Mouse (Mus musculus): ENCODE data around the gene Pomp.

DNA sequence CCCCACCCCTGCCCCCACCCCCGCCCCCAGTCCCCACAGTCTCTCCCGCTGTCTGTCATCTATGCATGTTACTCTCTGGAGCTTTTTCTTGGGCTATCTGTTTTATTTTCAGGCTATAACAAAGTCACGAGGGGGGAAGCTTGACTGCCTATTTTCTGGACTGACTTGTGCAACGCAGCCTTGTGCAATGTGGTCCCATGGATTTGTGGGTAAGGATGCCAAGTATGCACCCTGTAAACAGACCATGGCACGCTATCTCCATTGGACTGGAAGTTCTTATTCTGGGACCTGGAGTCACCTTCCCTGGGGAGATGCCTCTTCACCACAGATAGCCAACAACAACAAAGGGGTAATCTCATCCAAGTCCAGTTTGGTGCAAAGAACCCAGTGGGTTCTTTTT lies 51.5 kb downstream of the Pomp start:
- TF ChIP-seq CTCF (IDR thresholded peaks at IDR 0.05; ENCODE audit: borderline replicate concordance, insufficient read depth, low read length) (no peak), POLR2A (IDR thresholded peaks at IDR 0.05; ENCODE audit: low read depth, low read length) (no peak)
